Mouse (Mus musculus): ENCODE results near the gene Clk4.

DNA sequence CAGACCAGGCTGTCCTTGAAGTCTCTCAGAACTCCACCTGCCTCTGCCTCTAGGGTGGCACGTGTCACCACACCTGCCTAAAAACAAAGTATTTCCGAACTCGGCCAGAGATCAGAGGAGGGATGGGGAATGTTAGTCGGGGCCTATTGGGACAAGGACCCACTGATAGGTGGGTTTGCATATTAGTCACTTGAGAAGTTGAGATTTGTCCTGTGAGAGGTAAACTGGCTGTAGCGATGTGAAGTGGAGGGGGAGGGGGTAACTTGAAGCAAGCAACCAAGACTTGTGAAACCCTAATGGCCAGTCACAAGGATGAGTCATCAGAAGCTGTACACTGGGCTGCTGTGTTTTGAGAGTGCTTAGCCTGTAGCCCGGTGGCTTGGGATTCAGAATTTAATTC, 2.8 kb downstream of the Clk4 start:
- no peak for TF ChIP-seq CTCF (conservative IDR thresholded peaks at IDR 0.05; ENCODE audit: low read length)
- TF ChIP-seq NANOG (IDR thresholded peaks at IDR 0.05; ENCODE audit: borderline replicate concordance, low read length) = no peak

All from E14TG2a.4 (cell line).